Mouse (Mus musculus) heart, postnatal 25 days (tissue): Measurements from ENCODE around the gene Serpinb3d. TPM values are rescaled to one million over a fixed set of nuclear protein-coding genes. Genes with fewer than 3 reads are reported as not detected.
"Not testable (repeated sequence)": the region's sequence is repeated elsewhere in the genome, so short reads cannot be mapped to it uniquely, and the experiment has no call there.

Source experiments
- DNase-seq: peaks from one replicate; pipeline ENCODE4 v3.0.0; 2022; ENCODE audit warnings: low spot score
- intact Hi-C: fragments of 180-260 bp; cut with DNase I; formaldehyde crosslinking; loops from one replicate; pipeline ENCODE4 v1.15.1; 2025
- total RNA-seq, 2 experiments: library from RNA; stranded (reverse); gene quantifications; 2 replicates each; pipeline ENCODE4 v1.2.3; 2021

Serpinb3d gene
- not detected for total RNA-seq

DNA sequence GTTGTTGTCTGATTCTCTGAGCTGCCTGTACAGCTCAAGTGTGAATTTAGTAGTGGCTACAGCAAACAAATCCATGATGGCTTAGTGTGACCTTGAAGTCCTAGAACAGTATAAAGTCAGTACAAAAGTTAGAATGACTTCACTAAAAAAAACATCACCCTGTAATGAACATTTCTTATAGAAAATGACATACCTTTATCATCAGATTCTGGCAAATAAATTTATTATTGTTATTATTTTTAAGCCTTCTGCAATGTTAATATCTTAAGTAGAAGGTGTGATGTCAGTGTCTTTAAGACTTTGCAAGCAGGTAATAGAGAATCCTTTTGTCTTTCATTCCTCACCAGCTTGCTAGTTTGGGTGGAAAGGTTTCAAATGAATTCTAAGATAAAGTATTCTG lies at the start of gene Serpinb3d:
TSS of gene Serpinb3d (minus strand) at position 101 of the 400 bp plus-strand sequence.
- no peak for DNase-seq
- intact Hi-C loops = no loop called here

DNA sequence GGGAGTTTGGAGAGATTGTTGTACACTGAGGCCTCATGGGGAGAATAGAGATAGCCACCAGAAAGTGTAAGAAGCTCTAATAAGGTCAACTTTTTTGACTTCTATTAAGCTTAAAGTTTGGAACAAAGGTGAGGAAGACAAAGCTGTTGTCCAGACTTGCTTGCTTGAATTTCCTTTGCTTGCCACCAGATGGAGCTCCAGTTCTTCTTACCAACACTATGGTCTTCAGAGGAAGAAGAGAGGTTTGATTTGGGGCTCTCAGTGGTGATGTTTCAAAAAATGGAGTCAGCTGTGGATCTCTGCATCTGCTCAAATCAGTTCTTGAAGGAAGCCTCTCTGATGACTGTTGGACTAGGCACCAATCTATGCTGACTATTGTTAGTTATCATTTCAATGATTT lies 44.1 kb upstream of the Serpinb3d start:
- DNase-seq, intact Hi-C loops: not testable (repeated sequence)

DNA sequence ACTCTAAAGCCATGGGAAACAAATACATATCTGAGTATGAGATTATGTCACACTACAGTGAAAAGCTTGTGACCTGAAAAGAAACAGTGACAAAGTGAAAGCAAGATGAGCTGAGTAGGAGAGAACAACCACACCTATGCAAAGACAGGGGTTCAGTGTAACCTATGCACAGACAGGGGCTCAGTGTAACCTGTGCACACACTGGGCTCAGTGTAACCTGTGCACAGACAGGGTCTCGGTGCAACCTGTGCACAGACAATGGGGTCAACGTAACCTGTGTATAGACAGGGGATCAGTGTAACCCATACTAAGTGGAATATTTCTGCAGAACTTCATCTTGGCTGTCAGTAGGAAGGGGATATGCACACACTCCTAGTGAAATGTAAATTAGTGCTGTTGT lies 15.1 kb upstream of the Serpinb3d start:
- no peak for DNase-seq
- intact Hi-C loops = no loop called here

DNA sequence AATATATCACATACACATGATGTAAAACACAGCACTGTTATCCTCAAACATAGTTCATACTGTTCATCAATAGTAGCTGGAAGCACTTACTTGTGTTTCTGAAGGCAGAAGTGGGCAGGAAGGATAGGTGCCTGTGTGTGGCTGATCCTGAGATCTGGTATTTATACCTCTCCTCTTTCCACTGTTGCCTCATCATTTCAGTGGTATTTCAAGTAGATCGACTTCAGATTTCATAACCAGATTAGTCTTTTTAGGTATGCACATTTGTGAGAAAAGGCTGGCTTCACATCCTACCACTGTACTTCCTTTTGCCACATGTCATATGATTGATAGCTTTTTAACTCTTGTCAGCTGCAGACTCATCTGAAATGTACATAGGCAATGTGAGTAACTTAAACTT lies 31.1 kb downstream of the Serpinb3d start, which contains the start of gene Serpinb3a:
TSS of gene Serpinb3a (minus strand) at position 101 of the 400 bp plus-strand sequence.
- DNase-seq = no peak
- intact Hi-C loops = no loop called here

DNA sequence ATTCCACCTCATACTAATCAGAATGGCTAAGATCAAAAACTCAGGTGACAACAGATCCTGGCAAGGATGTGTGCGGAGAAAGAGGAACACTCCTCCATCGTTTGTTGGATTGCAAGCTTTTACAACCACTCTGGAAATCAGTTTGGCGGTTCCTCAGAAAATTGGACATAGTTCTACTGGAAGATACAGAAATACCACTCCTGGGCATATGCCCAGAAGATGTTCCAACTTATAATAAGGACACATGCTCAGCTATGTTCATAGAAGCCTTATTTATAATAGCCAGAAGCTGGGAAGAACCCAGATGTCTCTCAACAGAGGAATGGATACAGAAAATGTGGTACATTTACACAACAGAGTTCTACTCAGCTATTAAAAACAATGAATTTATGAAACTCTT lies 49.1 kb downstream of the Serpinb3d start:
- intact Hi-C loops = not testable (repeated sequence)

More for the DNA sequence above, 49.1 kb downstream of the Serpinb3d start:
- not testable (repeated sequence) for DNase-seq

Other genes starting within 250 kb of the Serpinb3d start
- gene Serpinb5, start 222.3 kb downstream of the Serpinb3d start, total RNA-seq = not detected
- gene Serpinb12, start 149.1 kb downstream of the Serpinb3d start, total RNA-seq = not detected
- gene Serpinb13, start 102.5 kb downstream of the Serpinb3d start, total RNA-seq = not detected
- gene Serpinb3a, start 31.2 kb downstream of the Serpinb3d start, total RNA-seq = not detected
- not detected for gene Serpinb3b, start 194.9 kb upstream of the Serpinb3d start, total RNA-seq
- gene Serpinb3c, start 194.9 kb upstream of the Serpinb3d start, total RNA-seq = not detected